Mouse (Mus musculus) kidney, embryonic 16.5 days (tissue): ENCODE data around the gene Lcn4. TPM values are rescaled to one million over a fixed set of nuclear protein-coding genes. Genes with fewer than 3 reads are reported as not detected.
"Not testable (repeated sequence)": the region's sequence is repeated elsewhere in the genome, so short reads cannot be mapped to it uniquely, and the experiment has no call there.

Experiments
- ATAC-seq: fragments of 200-750 bp; cut with Nextera tagmentation; 2 replicates; pipeline ENCODE4 v1.8.0; 2017; ENCODE audit warnings: moderate TSS enrichment; ENCODE audit not compliant: low FRiP score, low TSS enrichment
- H3K27ac ChIP-seq: fragments of 300-500 bp; sonication (generic); 2 replicates; pipeline ENCODE4 v1.5.1; 2014; ENCODE audit warnings: low read length
- H3K27me3 ChIP-seq: fragments of 300-500 bp; sonication (generic); 2 replicates; pipeline ENCODE4 v1.6.1; 2014; ENCODE audit warnings: low read length, control low read depth, mixed read lengths; ENCODE audit not compliant: insufficient read depth
- H3K36me3 ChIP-seq: fragments of 300-500 bp; sonication (generic); 2 replicates; pipeline ENCODE4 v1.6.1; 2014; ENCODE audit warnings: low read length, control low read depth, mixed read lengths; ENCODE audit not compliant: insufficient read depth
- H3K4me1 ChIP-seq: fragments of 300-500 bp; sonication (generic); 2 replicates; pipeline ENCODE4 v1.6.1; 2014; ENCODE audit warnings: low read length, control low read depth, mixed read lengths; ENCODE audit not compliant: insufficient read depth
- H3K4me2 ChIP-seq: fragments of 300-500 bp; sonication (generic); replicated peaks from 2 replicates; pipeline ENCODE4 v1.6.1; 2014; ENCODE audit warnings: low read depth, low read length
- H3K4me3 ChIP-seq: fragments of 300-500 bp; sonication (generic); 2 replicates; pipeline ENCODE4 v1.5.1; 2014; ENCODE audit warnings: mild to moderate bottlenecking, low read length
- H3K9ac ChIP-seq: fragments of 300-500 bp; sonication (generic); replicated peaks from 2 replicates; pipeline ENCODE4 v1.6.1; 2014; ENCODE audit warnings: low read length
- H3K9me3 ChIP-seq: fragments of 300-500 bp; sonication (generic); 2 replicates; pipeline ENCODE4 v1.6.1; 2016; ENCODE audit warnings: low read length, control low read depth
- WGBS: fragments of 180-500 bp; shearing (Covaris S2); extraction: QIAGEN DNeasy Blood & Tissue Kit; methylation state at CpG from one replicate; pipeline ENCODE4 v1.1.7; 2014; 5-methylcytosine and 5-hydroxymethylcytosine counted together
- polyA plus RNA-seq: library from polyadenylated mRNA; unstranded; fragments of >200 nt; fragmentation: Nextera tagmentation; extraction: Ambion mirVana; gene quantifications from 2 replicates; pipeline ENCODE4 v1.2.1, GENCODE M21; 2015

The Lcn4 gene
- not detected in 2 replicates for polyA plus RNA-seq

DNA sequence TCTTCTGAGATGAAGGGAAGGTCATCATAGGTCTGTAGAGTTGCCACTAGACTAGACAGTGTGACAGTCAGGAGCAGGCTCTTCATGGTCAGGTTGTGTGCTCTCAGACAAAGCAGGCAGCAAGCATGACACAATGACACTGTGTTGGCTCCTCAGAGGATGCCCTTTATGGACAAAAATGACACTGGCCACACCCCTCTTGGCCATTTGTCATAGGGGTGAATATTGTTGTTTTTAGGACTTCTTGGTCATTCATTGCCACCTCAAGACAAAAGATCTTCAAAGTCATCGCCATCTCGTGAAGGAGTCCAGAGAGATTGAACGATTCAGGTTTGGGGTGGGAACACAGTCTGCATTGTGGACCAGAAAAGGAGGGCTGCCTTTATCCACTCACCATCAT is at the start of gene Lcn4:
TSS of gene Lcn4 (minus strand) at position 101 of the 400 bp plus-strand sequence.
- no peak within 1 kb of the TSS for H3K27ac ChIP-seq
- no peak within 1 kb of the TSS for H3K4me2 ChIP-seq
- H3K27me3 ChIP-seq, result no peaks in the 10 kb centered on the region
- no peaks in the 10 kb centered on the region for H3K4me1 ChIP-seq
- WGBS, result 91% methylated on average over 3 of the region's 3 CpGs
- ATAC-seq, result no peak
- H3K36me3 ChIP-seq, result no peaks in the 10 kb centered on the region
- no peak within 1 kb of the TSS for H3K4me3 ChIP-seq
- no peak within 1 kb of the TSS for H3K9ac ChIP-seq
- H3K9me3 ChIP-seq, result no peaks in the 10 kb centered on the region

DNA sequence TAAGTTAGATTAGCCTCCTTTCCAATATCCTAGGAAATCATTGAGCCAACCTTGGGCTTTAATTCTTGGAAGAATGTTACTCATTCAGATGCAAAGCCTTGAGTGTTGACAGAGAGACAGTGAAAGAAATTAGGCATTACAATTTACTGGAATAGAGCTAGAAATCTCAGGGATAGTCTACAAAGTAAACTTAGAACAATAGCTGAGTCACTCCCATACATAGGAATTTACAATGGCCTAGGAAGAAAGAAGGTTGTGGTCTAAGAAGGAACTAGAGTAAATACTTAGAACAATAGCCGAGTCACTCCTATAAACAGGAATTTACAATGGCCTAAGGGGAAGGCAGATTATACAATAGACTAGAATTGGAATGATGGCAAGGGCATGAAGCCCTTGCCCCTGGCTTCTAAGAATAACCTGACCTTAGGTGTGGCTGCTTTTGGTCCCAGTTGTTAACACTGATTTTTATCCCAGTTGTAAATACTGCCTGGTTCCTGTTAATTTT is 15.1 kb upstream of the Lcn4 start:
- Histone ChIP-seq H3K4me1 (no peaks in the 10 kb centered on the region), H3K27ac (no peak overlapping the region), H3K4me2 (no peak overlapping the region), H3K36me3 (no peaks in the 10 kb centered on the region), H3K9ac (no peak overlapping the region), H3K9me3 (no peaks in the 10 kb centered on the region; the same call in 1 of the 2 replicates), H3K27me3 (no peaks in the 10 kb centered on the region), H3K4me3 (no peak overlapping the region)
- ATAC-seq, result no peak
- WGBS, result 86% methylated on average over 1 of the region's 1 CpGs

DNA sequence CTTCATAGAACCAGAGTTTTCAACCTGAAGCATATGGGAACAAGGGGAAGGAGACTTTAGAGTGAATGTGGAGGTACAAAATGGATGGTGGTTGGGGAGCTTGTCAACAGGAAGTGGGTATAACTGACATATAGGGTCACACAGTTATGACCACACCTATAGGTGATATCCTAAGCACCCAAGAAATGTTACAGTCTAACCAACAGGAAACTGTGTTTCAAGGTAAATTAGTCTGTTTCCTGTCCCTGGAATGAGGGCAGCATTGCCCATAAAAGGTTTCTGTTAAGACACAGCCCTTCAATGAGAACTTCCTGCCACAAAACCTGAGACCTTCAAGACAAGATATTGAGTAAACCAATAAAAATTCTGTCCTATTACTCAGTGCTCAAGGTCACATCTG is 2.3 kb downstream of the Lcn4 start:
- Histone ChIP-seq H3K27ac (no peak overlapping the region), H3K36me3 (no peaks in the 10 kb centered on the region), H3K4me2 (no peak overlapping the region), H3K9me3 (no peaks in the 10 kb centered on the region), H3K9ac (no peak overlapping the region), H3K4me3 (no peak overlapping the region), H3K27me3 (no peaks in the 10 kb centered on the region), H3K4me1 (no peaks in the 10 kb centered on the region)
- ATAC-seq, result no peak

DNA sequence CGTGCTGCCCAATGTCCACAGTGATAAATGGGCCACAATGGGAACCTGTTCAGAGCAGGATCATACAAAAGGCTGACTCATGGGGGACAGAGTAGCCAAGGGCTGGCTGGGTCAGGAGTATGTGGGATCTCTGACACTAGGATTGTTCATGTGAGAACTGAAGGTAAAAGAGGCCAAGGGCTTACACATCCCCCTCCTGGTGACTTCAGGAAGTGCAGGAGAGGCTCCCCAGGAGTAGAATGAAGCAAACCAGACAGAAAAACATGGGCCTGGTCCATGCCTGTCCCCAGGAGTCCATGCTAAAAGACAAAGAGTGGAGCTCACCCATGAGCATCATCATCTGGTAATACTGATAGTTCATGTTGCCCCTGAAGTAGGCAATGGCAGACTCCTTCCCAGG is 7.5 kb downstream of the Lcn4 start:
- not testable (repeated sequence) for H3K4me1 ChIP-seq, H3K4me3 ChIP-seq, H3K27ac ChIP-seq, H3K4me2 ChIP-seq, H3K27me3 ChIP-seq, H3K9ac ChIP-seq, ATAC-seq, H3K9me3 ChIP-seq, H3K36me3 ChIP-seq
- WGBS, result 80% methylated on average over 1 of the region's 1 CpGs

DNA sequence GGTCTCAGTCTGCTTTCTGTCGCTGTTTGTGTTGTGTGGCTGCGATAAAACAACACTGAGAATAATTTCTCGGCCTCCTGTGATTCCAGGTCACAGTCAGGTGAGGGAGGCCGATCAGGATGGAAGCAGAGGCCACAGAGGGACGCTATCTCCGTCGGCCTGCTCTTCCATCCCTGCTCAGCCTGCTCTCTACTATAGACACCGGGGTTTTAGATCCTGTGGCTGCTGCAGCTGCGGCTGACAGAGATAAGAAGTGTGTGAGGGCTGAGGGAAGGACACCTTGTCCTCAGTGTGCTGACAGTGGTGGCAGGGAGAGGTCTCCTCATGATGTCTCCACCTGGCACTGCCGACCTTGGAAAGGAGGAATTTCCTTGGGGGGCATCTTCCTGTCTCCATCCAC is 8.0 kb downstream of the Lcn4 start:
- Histone ChIP-seq H3K27ac (no peak overlapping the region), H3K27me3 (no peaks in the 10 kb centered on the region), H3K4me3 (no peak overlapping the region), H3K36me3 (no peaks in the 10 kb centered on the region), H3K9me3 (no peaks in the 10 kb centered on the region), H3K4me1 (peaks cover 4% of the 10 kb centered on the region), H3K9ac (no peak overlapping the region), H3K4me2 (no peak overlapping the region)
- 85% methylated on average over 10 of the region's 10 CpGs for WGBS
- ATAC-seq, result no peak

DNA sequence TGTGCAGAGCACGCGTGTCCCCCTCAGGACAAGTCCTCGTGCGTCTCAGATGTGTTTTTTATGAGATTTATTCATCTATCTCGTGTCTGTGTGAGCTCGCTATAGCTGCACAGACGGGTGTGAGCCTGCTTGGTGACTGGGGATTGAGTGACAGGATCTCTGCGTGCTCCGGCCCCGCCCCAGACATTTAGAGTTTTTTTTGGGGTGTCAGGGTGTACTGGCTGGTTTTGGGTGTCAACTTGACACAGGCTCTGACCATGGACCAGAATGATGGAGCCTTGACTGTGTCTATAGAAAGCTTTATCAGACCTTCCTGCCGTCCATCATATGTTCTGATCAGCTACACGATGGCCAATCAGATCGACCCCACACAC is 8.6 kb downstream of the Lcn4 start:
- H3K9me3 ChIP-seq, result no peaks in the 10 kb centered on the region
- H3K4me2 ChIP-seq, result no peak overlapping the region
- H3K4me1 ChIP-seq, result peaks cover 4% of the 10 kb centered on the region
- H3K27me3 ChIP-seq, result no peaks in the 10 kb centered on the region
- no peaks in the 10 kb centered on the region for H3K36me3 ChIP-seq
- no peak overlapping the region for H3K27ac ChIP-seq
- no peak overlapping the region for H3K9ac ChIP-seq
- no peak for ATAC-seq
- 70% methylated on average over 13 of the region's 13 CpGs for WGBS
- H3K4me3 ChIP-seq, result no peak overlapping the region

DNA sequence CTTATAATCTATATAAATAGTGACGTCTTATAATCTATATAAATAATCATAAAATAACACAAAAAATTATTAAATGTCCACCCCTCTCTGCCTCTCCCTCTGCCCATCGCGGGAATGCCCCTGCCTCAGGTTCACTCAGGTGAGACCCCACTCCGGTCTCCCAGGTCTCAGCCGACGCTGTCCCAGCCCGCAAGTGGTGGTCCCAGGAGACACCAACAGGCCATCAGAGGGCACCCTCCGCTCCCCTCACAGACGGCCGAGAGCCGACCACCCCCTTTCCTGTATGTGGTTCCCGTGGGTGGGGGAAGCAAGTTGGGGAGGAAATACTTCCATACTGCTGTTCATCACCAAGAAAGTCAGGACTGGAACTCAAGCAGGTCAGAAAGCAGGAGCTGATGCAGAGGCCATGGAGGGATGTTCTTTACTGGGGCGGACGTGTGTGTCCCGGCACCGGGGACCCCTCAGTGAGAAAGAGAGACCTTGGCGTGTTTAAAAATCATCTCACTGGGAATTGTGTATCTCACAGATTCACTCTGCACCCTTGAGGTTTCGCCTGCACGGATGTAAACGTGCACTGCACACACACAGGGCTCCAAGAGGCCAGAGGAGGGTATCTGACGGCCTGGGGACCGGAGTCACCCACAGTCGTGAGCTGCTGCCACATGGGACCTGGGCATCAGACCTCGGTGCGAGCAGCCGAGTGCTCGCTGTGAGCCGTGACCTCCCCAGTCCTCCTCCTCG is 9.1 kb downstream of the Lcn4 start:
- H3K36me3 ChIP-seq, result no peaks in the 10 kb centered on the region
- no peaks in the 10 kb centered on the region for H3K9me3 ChIP-seq
- no peaks in the 10 kb centered on the region for H3K27me3 ChIP-seq
- H3K4me2 ChIP-seq, result peak overlapping the region; percentile 74
- H3K4me1 ChIP-seq, result peaks cover 4% of the 10 kb centered on the region
- no peak overlapping the region for H3K27ac ChIP-seq
- ATAC-seq, result peak; percentile 61; the same call in 1 of the 2 replicates
- peak overlapping the region; percentile 50 for H3K9ac ChIP-seq
- 44% methylated on average over 29 of the region's 29 CpGs for WGBS
- peak overlapping the region; percentile 42 for H3K4me3 ChIP-seq

DNA sequence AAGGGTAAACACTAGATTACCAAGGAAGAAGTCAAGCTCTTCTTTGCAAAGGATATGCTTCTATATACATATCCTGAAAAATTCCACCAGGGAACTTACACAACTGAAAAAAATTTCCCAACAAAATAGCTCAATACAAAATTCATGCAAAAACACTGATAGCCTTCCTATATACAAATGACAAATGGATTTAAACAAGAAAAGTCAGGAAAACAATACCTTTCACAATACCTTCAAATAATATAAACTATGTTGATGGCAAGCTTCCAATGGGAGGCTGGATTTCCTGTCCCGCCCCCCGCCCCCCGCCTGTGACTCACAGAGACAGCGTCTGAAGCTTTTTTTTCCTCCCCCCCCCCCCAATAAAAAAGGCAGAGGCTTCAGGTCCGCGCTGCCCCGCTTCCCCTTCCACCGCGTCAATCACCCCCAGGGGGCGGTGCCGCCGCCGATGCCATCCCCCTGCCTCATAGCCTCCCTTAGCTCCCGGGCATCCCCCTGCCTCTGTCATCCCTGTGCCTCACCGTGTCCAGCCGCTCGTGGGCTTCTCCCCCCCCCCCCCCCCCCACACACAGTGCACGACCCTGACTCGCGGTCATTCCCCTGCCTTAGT is 9.8 kb downstream of the Lcn4 start:
- no peak for ATAC-seq
- WGBS, result under 1% methylated on average over 16 of the region's 20 CpGs
- H3K27me3 ChIP-seq, result no peaks in the 10 kb centered on the region

DNA sequence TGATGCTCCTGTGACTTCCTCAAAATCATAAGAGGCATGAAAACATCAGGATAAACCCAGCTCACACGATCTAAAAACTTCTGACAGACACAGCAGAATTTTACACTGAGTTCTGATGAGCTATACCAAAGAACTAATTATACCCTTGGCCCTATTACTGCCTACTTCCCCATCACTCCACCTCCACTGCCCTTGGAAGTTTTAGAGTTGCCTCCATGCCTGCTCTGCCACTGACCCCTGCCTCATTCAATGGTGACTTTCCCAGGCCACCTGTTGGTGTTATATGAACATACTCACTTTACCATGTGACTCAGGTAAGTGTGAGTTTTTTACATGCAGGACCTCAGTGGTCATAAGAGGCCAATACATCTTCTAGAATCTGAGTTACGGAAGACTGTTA is 13.7 kb downstream of the Lcn4 start:
- no peaks in the 10 kb centered on the region for H3K9me3 ChIP-seq
- ATAC-seq, result no peak
- no peaks in the 10 kb centered on the region for H3K36me3 ChIP-seq
- H3K4me1 ChIP-seq, result peaks cover 4% of the 10 kb centered on the region
- H3K4me2 ChIP-seq, result no peak overlapping the region
- H3K27me3 ChIP-seq, result no peaks in the 10 kb centered on the region
- whole genome bisulfite sequencing, result 95% methylated on average over 2 of the region's 2 CpGs
- no peak overlapping the region for H3K9ac ChIP-seq
- H3K4me3 ChIP-seq, result no peak overlapping the region
- H3K27ac ChIP-seq, result no peak overlapping the region

More for the DNA sequence above, 9.8 kb downstream of the Lcn4 start:
- peak overlapping the region; percentile 74 for H3K4me2 ChIP-seq
- H3K4me3 ChIP-seq, result peak overlapping the region; percentile 42
- peaks cover 4% of the 10 kb centered on the region for H3K4me1 ChIP-seq
- H3K36me3 ChIP-seq, result no peaks in the 10 kb centered on the region
- no peak overlapping the region for H3K27ac ChIP-seq
- peak overlapping the region; percentile 50 for H3K9ac ChIP-seq
- no peaks in the 10 kb centered on the region for H3K9me3 ChIP-seq

DNA sequence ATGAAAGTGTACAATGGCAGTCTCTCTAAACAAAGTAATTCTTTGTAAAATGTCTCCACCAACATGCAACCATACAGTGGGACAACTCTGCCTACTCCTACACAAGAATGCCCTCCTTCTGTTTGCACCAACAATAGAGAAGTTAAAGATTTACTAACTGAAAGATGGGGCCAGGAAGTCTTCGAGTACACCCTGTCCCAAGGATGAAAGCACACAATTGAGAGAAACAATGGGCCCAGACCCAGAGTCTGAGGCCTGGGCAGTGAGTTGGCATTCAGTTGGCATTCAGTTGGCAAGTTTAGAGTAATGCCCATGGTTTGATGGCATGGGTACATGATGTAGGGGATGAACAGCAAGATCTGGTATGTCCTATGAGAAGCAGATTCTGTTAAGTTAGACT is 16.4 kb downstream of the Lcn4 start:
- H3K27me3 ChIP-seq, result no peaks in the 10 kb centered on the region
- H3K9ac ChIP-seq, result no peak overlapping the region
- H3K9me3 ChIP-seq, result no peaks in the 10 kb centered on the region
- H3K4me2 ChIP-seq, result no peak overlapping the region
- H3K27ac ChIP-seq, result no peak overlapping the region
- ATAC-seq, result no peak
- 52% methylated on average over 1 of the region's 1 CpGs for WGBS
- H3K36me3 ChIP-seq, result no peaks in the 10 kb centered on the region
- no peaks in the 10 kb centered on the region for H3K4me1 ChIP-seq
- no peak overlapping the region for H3K4me3 ChIP-seq
